Mouse (Mus musculus): ENCODE data around the gene Frk. TPM values are rescaled to one million over a fixed set of nuclear protein-coding genes. Genes with fewer than 3 reads are reported as not detected.
"Not testable (repeated sequence)": the region's sequence is repeated elsewhere in the genome, so short reads cannot be mapped to it uniquely, and the experiment has no call there.

Frk gene
- polyA plus RNA-seq, 1 experiment = 6.0 TPM

DNA sequence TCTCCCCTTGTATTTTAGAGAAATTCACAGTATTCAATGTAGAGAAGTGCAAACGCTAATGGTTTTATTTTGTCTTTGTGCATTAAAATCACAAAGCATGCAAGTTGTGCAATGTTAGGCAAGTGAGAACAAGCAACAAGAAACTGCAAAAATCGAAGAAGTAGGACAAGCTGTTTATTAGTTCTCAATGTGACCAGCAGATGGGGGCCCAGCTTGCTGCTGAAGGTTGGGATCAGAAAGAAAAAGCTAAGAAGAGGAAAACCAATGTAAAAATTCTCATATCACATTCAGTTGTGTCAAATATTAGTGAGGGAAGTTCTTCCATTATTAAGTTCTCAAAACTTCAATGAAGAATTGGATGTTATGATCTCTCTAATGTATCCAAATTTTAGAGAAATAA lies 134.0 kb downstream of the Frk start:
- DNase-seq (ENCODE audit: low read depth) = no peak

DNA sequence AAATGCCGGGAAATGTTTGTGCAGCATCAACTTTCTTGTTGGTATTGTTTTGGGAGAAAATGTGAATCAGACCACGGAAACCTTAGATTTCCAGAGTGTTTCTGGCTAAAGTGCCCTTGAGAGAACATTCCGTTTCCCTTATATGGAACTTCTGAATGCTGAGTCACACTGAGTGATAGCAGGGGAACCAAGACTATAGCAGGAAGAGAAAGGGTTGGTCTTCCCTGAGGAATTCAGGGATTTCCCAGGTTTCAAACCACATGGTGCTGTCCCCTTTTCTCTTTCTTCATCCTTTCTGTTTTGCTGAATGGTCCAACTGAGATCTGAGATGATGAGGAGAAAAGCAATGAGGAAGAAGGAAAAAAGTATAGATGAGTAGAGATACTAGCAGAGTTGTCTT lies 135.3 kb downstream of the Frk start:
- no peak for DNase-seq (ENCODE audit: low read depth)

DNA sequence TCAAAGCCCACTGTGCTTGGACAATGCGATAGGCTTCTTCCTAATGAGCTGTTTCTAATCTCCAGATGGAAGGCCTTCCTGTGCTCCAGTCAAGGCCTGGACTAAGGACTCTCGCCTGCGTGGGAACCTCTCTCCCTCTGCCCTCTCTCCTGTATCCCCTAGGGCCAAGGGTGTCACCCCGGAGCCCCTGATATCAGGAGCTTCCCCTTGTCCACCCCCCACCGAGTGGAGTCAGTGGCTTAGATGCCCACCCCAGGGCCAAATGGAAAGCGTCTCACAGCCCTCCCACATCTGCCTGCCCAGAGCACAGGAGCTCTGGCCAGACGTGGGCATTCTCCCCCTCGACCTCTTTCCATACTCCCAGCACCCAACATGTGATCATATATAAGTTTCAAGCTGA lies 137.3 kb downstream of the Frk start:
- DNase-seq (ENCODE audit: low read depth) = not testable (repeated sequence)

DNA sequence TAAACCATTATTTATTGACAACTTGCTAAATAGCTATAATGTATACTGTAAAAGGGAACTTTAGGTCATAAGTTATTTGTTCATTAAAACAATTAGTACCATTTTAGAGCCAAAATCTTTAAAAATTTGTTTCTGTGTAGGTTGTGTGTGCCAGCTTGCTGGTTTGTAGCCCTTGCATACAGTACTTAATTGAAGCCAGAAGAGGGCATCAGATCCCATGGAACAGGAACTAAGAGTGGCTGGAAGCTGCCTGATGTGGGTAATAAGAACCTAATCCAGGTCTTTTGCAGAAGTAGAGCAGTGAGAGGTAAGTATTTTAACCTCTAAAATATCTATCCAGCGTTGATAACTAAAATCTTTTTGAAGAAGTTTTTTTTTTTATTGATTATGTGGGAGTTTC lies 155.0 kb downstream of the Frk start:
- no peak for DNase-seq (ENCODE audit: low read depth)

Other genes starting within 250 kb of the Frk start
- gene Tspyl1, start 201.2 kb upstream of the Frk start, polyA plus RNA-seq (2012; rRNA removed) = 28.5 and 33.6 TPM in 2 replicates
- gene Tspyl4, start 186.0 kb upstream of the Frk start, polyA plus RNA-seq (2012; rRNA removed) = 5.3 and 6.4 TPM in 2 replicates
- not detected in 2 replicates for gene Col10a1, start 93.4 kb upstream of the Frk start, polyA plus RNA-seq (2012; rRNA removed)
- gene Nt5dc1, start 64.8 kb upstream of the Frk start, polyA plus RNA-seq (2012; rRNA removed) = 7.5 and 8.5 TPM in 2 replicates

All from gonadal fat pad, adult 2 months (tissue).